Mouse (Mus musculus) mouse trophoblast stem cell (cell line): ENCODE results near the gene Rftn2.

Experiments
- in situ Hi-C, 2 experiments: fragments of 300-500 bp; cut with MseI, MboI; formaldehyde crosslinking; loops; 2 replicates in 1 of 2; 3 replicates in 1 of 2; pipeline ENCODE4 v1.15.1; 2025

Rftn2 gene

DNA sequence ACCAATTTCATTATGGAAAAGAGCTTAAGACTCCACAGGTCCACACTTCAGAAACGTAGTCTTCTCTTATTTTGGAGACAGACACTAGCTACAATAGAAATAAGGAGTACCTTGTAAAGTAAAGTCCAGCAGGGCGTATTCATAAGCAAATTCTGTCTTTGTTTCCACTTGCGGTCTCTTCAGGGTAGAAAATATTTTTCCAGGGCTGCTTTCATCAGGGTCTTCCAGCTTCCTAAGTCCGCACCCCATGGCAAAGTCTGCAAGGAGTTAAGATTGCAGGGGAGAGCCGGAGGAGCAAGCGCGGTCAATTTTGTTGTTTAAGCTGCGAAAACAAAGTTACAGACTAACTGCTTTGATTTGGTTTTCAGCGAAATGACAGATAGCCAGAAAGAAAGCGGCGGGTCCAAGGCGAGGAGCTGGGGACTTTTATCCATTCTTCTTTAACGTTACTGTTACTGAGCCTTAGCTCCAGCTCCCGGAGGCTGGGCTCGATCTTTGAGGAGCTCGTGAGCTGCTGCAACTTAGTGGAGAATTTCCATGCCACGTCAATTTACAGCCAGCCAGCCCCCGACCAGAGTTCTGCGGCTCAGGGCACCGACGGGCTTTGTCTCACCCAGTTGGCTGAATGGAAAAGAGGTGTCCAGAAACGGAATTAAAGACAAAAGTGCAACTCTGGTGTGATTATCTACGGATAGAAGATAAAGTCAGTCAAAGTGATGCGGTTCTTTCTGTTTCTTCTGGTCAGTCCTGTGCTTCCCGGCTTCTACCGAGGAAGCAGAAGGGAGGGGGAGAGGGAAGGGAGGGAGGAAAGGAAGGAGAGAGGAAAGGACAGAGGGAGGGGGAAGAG lies at the start of gene Rftn2:
Gene Rftn2, minus strand, starts transcription at position 772 of the 847 bp plus-strand sequence.
- in situ Hi-C loops = no loop called here

DNA sequence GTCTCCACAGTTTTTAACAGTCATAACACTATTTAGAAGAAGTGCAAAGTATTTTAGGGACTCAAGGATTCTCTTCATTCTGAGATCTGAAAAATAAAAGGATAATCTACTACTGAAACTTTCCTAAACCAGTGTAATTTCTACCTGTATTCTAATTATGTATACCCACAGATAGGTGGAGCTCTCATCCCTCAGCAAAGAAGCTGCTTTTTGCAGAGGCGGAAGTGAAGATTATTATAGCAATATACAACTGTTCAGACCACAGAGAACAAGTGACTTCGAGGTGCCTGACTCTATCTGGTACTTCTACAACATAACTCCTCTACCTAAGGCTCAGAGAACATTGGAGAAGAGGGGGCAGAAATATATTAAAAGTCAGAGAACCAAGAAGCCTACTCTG lies 38.9 kb upstream of the Rftn2 start:
- in situ Hi-C loops = no loop called here

DNA sequence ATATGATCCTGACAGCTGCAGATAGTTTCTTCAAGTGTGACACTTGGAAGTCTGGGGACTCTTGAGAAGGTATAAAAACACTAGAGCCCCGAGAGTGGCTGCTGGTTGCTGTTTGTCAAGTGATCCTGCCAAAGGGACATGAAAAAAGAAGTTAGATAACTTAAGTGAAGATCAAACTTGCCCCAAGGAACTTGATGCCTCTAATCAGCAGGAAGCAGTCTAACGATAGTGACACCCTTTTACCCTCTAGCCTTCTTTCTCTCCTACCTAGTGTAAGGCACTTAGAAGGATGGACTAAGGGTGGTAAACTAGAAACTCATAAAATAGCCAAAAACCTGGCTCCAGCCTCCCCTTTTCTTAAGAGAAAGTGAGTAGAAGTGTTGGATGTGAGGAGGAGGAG lies 37.8 kb upstream of the Rftn2 start:
- in situ Hi-C loops = no loop called here

DNA sequence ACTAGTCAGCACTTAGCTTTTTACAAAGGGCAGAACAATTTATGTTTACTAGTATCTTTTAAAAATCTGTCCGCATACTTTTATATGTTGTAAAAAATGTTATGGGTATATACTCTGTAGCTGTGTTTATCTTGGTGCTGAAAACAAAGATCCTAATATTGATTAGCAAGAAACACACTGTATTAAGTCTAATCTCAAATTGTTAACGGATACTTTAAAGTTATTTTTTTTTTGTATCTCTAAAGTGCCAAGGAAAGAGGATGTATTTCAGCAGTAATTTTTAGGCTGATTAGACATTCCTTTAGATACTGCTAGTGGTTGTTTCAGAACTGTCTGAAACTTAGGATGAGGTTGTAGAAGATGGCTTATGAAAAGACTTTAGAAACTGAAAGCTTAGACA lies 19.8 kb upstream of the Rftn2 start:
- in situ Hi-C loops = no loop called here

DNA sequence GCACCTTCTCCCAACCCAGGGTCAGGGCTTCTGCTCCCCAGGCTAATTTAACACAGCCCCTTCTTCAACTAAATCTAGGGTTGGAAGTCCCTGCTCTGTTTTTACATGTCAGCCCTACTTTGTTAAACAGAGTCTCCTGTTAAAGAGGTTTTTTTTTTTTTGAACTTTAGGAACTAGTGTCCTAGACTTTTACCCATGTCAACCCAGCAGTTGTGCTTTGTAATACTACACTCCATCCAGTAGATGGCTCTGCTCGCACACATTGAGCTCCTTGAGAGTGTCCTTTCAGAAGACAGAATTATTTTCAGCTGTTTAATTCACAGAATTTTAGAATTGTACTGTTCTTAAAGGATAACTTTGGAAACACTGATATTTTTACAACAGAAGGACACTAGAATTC lies 12.7 kb upstream of the Rftn2 start:
- in situ Hi-C loops = no loop called here

DNA sequence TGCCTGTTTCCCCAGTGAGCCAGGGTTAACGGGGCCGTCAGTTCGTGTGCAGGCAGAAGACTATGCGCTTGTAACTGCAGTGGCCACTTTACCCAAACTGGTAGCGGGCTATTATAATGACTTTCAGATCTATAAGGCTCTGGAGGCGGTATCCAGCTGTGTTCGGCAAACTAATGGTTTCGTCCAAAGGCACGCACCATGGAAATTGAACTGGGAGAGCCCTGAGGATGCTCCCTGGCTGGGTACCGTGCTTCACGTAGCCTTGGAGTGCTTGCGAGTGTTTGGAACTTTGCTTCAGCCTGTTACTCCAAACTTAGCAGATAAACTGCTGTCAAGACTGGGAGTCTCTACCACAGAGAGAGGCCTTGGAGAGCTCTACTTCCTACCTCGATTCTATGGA lies 11.9 kb upstream of the Rftn2 start:
- in situ Hi-C loops = no loop called here

DNA sequence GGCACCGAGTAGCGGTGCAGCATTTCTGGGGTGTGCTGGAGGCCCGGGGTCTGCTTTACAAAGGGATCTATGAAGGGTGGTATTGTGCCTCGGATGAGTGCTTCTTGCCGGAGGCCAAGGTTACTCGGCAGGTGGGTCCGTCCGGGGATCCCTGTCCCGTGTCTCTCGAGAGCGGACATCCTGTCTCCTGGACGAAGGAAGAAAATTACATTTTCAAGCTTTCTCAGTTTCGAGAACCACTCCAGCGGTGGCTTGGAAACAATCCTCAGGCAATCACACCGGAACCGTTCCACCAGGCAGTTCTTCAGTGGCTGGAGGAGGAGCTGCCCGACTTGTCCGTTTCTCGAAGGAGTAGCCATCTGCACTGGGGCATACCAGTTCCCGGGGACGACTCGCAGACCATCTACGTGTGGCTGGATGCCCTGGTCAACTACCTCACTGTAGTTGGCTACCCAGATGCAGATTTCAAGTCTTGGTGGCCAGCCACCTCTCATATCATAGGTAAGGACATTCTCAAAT lies 11.1 kb upstream of the Rftn2 start:
- in situ Hi-C loops = no loop called here

DNA sequence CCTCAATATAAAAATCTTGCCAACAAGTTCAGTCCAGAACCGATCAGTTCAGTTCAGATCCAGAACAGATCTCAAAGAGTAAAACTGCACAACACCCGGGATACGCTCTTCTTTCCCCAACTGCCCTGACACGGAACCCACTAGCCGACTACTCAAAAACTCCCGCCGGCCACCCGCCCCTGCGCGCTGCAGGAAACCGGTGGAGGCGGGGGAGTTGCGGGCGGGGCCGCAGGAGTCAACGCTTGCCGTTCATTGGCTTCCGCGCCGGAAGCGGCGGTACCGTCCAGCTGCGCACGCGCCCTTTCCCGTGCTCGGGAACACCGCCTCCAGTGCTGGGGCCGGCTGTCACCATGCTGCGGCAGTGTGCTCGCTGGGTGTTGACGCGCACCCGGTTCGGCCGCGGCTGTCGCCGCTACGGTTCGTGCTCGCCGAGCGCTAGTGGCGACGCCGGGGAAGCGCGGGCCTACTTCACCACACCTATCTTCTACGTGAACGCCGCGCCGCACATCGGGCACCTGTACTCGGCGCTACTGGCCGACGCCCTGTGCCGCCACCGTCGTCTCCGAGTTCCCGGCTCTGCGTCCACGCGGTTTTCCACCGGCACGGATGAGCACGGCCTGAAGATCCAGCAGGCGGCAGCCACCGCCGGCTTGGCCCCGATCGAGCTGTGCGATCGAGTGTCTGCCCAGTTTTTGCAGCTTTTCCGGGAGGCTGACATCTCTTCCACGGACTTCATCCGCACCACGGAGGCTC lies 10.5 kb upstream of the Rftn2 start, which contains the start of gene Mars2:
Gene Mars2, plus strand, starts transcription at position 288 of the 753 bp plus-strand sequence.
- in situ Hi-C loops = no loop called here

DNA sequence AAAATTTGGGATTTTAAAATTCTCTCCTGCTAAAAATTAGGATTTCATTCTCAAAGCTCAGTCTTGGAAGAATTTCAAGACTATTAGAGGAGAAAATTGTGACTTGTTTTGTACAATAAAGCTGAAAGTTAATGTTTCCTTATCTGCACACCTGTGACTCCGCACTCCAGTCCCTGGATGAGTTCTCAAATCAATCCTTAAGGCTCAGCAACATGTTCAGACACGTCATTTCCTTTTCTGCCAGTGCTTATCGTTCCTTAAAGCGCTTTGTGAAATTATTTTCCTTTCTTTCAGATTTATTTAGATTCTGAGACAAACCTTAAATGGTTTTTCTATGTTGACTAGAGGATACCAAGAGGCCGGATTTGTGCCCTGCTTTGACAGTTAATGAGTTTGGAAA lies 9.9 kb upstream of the Rftn2 start:
- in situ Hi-C loops = no loop called here

DNA sequence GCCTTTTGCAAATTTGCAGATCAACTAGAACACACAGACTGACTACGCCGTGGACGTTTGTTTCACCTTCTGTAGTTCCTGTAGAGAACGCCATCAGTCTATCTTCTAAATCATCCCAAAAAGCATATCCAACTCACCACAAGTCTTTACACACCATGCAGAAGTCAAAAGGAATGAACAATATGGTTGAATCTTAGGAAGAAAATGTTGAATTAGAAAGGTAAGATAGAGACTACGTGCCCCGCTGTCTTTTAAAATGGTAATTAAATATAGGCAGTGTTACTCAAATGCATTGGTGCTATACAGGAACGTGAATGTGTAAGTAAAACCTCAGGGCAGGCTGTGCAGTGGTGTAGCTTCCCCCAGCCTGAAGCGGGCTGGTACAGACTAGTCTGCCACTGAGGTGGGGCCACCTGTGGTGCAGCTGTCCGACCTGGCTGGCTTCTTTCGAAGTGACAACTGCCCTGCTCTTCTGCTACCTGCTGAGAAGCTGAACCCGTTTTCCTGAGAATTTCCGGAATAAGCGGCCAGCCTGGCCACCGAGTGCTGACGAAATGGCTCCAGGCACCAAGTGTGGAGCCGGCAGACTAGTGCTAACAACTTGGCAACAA lies 8.4 kb upstream of the Rftn2 start:
- in situ Hi-C loops = no loop called here

DNA sequence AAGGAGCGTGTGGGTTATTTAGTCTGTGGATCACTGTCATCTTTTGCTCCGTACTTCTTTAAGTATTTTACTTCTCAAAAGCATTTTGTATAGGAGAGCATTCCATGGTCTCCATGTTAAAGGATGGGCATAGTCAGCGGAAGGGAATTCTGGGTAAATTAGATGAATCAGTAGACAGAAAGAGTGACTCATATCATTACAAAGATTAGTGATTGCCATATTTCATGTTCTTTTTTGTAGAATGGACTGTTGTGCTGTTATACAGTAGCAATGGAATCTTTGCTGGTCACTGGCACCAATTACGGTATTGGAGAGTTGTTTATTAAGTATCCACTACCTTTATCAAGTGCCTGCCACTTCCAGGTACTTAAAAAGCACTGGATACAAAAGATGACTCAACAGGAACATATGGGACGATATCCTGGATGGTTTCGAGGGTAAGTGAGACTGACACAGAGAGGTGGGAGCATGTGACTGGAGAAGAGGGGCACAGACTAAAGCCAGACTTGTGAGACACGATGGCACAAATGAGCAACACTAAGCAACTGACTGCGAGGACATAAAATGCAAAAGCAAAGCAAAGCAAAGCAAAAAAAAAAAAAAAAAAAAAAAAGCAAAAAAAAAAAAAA lies 1.8 kb upstream of the Rftn2 start:
- in situ Hi-C loops = no loop called here

DNA sequence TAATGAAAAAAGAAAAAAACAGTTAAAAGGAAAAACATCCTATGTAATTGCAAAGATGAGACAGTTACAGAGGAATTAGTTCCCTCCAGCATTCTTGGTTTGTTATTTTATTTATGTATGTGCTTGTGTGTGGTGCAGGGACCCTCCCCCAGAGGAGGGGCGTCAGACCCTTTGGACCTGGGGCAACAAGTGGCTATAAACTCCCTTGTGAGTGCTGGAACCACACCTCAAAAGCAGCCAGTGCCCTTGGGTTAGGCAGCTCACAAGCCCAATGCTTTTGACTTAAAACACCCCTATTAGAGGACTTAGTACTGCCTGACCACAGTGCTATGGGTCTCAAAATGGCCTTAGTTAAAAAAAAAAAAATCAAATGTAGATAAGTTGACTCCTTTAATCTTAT lies 794 bp upstream of the Rftn2 start:
- in situ Hi-C loops = no loop called here

DNA sequence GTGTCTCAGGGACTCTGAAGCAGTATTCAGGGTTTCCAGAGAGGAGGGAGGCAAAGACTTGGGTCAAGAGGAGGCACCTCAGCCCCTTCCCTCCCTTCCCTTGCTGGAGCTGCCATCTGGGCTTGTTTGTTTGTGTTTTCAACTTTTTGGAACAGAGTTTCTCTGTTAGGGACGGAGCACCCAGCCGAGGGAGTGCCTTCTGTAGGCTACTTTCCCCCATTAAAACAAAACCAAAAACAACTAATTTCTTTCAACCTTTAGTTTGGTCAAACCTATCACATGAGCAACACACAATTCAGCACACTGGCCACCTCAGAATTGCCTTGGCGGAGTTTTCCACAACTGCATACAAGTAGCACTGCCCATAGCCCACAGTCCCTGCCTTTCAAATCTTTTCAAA lies 1.2 kb downstream of the Rftn2 start:
- in situ Hi-C loops = no loop called here

DNA sequence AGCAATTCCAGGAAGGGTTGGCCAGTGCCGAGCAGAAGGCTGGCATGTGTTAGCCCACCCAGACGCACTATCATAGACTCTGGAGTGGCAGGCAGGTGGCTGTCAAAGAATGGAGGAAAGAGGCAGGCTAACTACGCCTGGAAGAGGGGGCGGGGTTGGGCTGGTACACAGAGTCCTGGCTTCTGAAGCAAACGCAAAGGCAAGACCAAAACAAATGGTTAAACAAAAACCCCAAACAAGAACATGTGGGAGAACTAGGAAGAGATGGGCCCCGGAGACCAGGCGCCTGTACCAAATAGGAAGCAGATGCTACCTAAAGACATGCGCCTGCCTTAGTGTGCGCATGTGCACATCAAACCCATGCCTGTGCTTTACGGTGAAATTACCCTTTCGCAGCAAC lies 2.5 kb downstream of the Rftn2 start:
- in situ Hi-C loops = no loop called here

DNA sequence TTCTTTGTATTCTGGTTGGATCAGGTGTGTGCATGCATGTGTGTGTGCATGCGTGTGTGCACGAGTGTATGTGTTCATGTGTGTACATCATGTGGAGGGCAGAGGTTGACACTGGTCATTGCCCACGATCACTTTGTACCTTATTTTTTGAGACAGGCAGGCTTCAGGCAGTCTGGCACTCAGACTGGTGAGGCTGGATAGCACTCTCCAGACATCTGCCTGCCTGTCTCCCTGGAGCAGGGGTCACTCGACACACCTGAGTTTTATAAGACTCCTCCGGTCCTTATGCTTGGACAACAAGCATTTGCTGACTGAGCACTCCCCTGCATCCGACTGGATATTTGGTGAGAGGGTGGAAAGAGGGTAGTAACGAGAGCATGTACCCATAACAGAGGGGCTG lies 3.6 kb downstream of the Rftn2 start:
- in situ Hi-C loops = no loop called here

DNA sequence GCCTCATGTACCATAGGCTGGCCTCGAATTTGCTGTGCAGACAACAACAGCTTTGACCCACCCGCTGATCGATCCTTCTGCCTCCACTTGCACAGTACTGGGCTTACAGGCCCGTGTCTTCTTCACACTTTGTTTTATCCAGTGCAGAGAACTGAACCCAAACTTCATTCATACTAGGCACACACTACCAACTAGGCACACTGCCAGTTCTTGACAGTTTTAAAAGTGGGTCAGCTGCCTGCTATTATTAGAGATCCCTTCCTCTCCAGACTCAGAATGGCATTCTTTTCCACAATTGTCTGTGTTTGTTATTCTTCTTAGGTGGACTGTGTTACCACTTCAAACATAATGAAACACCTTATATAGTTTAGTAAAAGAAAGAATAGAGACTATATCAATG lies 5.2 kb downstream of the Rftn2 start:
- in situ Hi-C loops = no loop called here

DNA sequence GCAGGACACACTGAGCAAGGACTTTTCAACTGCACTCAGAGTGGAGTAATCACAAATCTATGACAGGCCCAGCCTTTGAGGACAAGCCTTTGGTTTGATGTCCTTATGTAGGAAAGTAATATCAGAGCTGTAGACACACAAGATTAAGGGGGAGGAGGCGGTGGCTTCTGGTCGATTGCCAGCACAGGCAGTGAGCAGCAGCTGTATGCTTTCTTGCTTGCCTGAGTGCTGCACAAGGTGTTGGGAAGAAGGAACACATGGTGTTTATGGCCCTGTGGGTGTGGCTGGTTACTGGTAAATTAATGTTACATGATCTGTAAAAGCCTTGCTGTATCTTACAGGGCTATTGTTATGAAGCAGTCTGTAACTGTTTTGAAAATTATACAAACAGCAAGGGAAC lies 9.4 kb downstream of the Rftn2 start:
- in situ Hi-C loops = no loop called here

DNA sequence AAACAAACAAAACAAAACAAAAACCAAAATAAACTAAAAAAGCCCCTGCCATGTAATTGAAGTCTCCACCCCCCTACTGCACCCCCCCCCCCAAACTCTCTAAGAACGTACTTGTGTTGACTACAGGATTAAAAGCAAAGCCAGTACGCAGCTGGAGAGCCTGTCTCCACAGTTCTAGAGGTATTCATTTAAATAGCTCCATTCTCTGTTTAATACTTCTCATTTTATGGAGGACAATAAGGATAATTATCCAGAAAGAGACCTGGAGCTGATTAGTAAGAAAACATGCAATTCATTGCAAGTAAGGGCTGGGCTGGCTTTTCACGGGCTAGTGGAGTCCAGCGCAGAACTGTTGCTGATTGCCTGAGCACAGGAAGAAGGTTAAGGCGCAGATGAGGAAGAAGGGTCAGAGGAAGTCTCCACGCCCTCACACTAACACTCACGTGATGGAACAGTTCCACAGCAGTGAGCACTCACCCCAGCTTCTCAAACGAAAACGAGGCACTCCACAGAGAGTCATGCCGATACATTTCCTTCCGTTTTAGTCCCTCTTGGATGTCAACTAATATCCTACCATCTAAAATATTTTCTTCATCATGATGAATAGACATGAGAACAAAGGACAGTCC lies 11.3 kb downstream of the Rftn2 start:
- in situ Hi-C loops = no loop called here

DNA sequence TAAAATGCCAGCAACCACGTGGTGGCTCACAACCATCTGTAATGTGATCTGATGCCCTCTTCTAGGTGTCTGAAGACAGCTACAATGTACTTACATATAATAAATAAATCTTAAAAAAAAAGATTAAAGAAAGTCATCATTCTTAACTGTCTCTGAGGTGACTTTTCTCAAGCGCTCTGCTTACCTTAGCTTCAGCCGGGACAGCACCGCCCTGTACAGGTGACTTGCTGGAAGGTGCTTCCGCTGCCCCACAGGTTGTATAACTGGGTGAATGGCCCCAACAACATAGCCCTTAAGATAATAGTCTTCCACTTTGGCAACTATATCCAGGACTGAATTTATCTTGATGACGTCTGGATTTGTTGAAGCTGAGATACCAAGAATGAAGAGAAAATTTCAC lies 12.6 kb downstream of the Rftn2 start:
- in situ Hi-C loops = no loop called here

DNA sequence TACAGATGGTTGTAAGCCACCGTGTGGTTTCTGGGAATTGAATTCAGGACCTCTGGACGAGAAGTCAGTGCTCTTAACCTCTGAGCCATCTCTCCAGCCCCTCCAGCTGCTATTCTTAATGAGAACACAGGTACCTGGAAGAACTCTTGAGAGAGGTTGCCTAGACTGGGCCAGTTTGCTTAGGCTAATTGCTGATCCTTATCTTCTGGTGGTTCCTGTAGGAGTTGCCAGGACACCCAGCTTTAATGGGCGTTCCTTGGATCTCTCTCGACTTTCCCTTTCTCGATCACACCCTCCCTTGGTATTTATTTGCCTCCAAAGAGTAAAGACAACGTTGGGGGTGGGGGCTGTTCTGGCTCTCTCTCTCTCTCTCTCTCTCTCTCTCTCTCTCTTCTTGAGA lies 13.1 kb downstream of the Rftn2 start:
- in situ Hi-C loops = no loop called here

DNA sequence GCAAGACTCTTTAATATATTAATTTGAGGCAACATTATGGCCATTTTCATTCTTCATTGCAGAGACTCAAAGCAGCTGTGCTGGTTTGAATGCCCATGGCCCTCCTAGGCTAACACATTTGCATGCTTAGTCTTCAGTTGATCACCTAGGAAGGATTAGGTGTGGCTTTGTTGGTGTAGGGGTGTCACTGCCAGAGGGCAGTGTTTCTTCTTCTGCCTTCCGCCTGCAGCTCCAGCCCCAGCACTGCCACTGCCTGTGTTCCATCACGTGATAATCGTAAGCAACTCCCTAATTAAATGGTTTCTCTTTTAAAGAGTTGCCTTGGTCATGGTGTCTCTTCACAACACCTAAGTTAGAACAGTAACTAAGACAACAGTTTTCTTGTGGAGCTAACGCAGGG lies 13.8 kb downstream of the Rftn2 start:
- in situ Hi-C loops = no loop called here

DNA sequence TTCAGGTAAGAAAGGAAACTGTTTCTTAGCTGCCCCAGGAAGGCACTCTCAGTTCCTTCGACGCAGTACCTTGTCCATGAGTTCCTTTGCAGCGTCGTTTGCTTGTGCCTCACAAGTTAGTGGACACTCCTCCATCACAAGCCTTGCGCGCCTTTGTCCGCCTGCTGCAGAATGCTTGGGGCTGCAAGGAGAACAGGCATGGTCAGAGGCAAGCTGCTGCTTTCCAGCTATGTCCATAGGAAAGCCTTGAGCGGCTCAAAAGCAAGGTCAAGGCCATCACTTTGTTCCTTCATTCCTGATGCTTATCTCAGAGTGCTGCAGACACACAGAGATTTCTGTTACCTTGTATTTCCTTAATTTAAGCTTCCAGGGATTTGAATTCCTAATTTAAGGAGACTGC lies 15.5 kb downstream of the Rftn2 start:
- in situ Hi-C loops = no loop called here
